Mouse (Mus musculus): ENCODE measurements around the gene Rbm18. TPM values are rescaled to one million over a fixed set of nuclear protein-coding genes. Genes with fewer than 3 reads are reported as not detected.

Gene Rbm18
- polyA plus RNA-seq, 1 experiment from 2014 or later = 66.1 TPM

Other genes starting within 250 kb of the Rbm18 start
- 0.80 and 0.94 TPM in 2 replicates for gene Ttll11, start 156.9 kb downstream of the Rbm18 start, polyA plus RNA-seq (2015; fragmentation: Nextera tagmentation; extraction: Ambion mirVana)
- gene Ndufa8, start 87.4 kb downstream of the Rbm18 start, polyA plus RNA-seq (2015; fragmentation: Nextera tagmentation; extraction: Ambion mirVana) = 553 and 578 TPM in 2 replicates
- 0.42 and 0.87 TPM in 2 replicates for gene Morn5, start 87.3 kb downstream of the Rbm18 start, polyA plus RNA-seq (2015; fragmentation: Nextera tagmentation; extraction: Ambion mirVana)
- 1.3 and 1.8 TPM in 2 replicates for gene Lhx6, start 31.4 kb downstream of the Rbm18 start, polyA plus RNA-seq (2015; fragmentation: Nextera tagmentation; extraction: Ambion mirVana)
- gene Mrrf, start 384 bp downstream of the Rbm18 start, polyA plus RNA-seq (2015; fragmentation: Nextera tagmentation; extraction: Ambion mirVana) = 38.6 and 41.7 TPM in 2 replicates
- gene Ptgs1, start 93.7 kb upstream of the Rbm18 start, polyA plus RNA-seq (2015; fragmentation: Nextera tagmentation; extraction: Ambion mirVana) = 21.9 and 26.2 TPM in 2 replicates
- not detected in 2 replicates for gene Olfr338, start 236.7 kb upstream of the Rbm18 start, polyA plus RNA-seq (2015; fragmentation: Nextera tagmentation; extraction: Ambion mirVana)

Data from heart, embryonic 16.5 days (tissue).